Mouse (Mus musculus) megakaryocyte, embryonic 14.5 days (primary cell): ENCODE data around the gene Adamtsl1.

ENCODE experiments used
- FLI1 ChIP-seq: IDR thresholded peaks from 2 replicates; pipeline ENCODE4 v1.6.1; 2012; ENCODE audit warnings: low read length, inconsistent platforms, mixed read lengths
- GATA1 ChIP-seq: IDR thresholded peaks from 3 replicates; pipeline ENCODE4 v1.6.1; 2012; ENCODE audit warnings: mixed read lengths, low read length, inconsistent platforms, borderline replicate concordance

- no peak for TF ChIP-seq GATA1
- no peak for TF ChIP-seq FLI1
These were observed 515.5 kb downstream of the Adamtsl1 start for GRCm38 (mm10) chr4:86029486-86029885.
